Mouse (Mus musculus): ENCODE measurements around the gene Olfr715b. TPM values are rescaled to one million over a fixed set of nuclear protein-coding genes. Genes with fewer than 3 reads are reported as not detected.
"Not testable (repeated sequence)": the region's sequence is repeated elsewhere in the genome, so short reads cannot be mapped to it uniquely, and the experiment has no call there.

Olfr715b gene
- not detected in 2 replicates for total RNA-seq (2015; ENCODE audit: low replicate concordance)
- not detected in 2 replicates for total RNA-seq (2017; ENCODE audit: low replicate concordance)

- ATAC-seq (replicated peaks; ENCODE audit: low FRiP score, poor library complexity, severe bottlenecking), result not testable (repeated sequence)
Measured at GRCm38 (mm10) chr7:107110269-107110668, at the start of gene Olfr715b. Gene Olfr715b (minus strand): TSS chr7:107110369.

GRCm38 (mm10) chr7:107138027-107138426 is 27.9 kb upstream of the Olfr715b start, which contains the start of gene Olfr716:
Gene Olfr716 (plus strand): TSS chr7:107138327.
- ATAC-seq (replicated peaks; ENCODE audit: low FRiP score, poor library complexity, severe bottlenecking), result not testable (repeated sequence)

DNA sequence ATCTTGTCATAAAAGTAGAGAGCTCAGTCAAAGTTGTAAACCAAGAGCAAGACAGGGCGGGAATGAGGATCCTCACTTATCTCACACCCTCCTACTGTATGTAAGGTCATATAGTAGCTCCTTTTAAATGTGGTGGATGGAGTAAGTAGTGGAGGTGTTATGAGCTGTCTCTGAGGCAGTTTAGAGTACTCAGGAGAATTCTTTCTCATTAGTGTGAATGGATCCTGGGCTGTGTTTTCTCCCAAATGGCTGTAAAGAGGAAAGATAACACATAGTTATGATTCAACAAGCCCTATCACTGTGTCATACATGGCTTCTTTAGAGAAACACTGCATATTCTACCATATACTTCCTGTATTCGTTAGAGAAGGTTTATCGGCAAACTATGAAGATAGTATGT is 20.8 kb upstream of the Olfr715b start, which contains the start of gene Olfr715:
Gene Olfr715, minus strand, starts transcription at position 101 of the 400 bp plus-strand sequence.
- not testable (repeated sequence) for ATAC-seq (replicated peaks; ENCODE audit: low FRiP score, poor library complexity, severe bottlenecking)

- no peak for ATAC-seq (replicated peaks; ENCODE audit: low FRiP score, poor library complexity, severe bottlenecking)
Measured at GRCm38 (mm10) chr7:107092920-107093319, 17.2 kb downstream of the Olfr715b start, which contains the start of gene Olfr17. Gene Olfr17 (plus strand): TSS chr7:107093220.

- ATAC-seq (replicated peaks; ENCODE audit: low FRiP score, poor library complexity, severe bottlenecking), result no peak
Measured at GRCm38 (mm10) chr7:107070681-107071080, 39.5 kb downstream of the Olfr715b start, which contains the start of gene Olfr714. Gene Olfr714 (plus strand): TSS chr7:107070981.

Other genes starting within 250 kb of the Olfr715b start
- not detected in 2 replicates for gene Olfr704, start 247.2 kb downstream of the Olfr715b start, total RNA-seq (2015; ENCODE audit: low replicate concordance)
- not detected in 2 replicates for gene Olfr704, start 247.2 kb downstream of the Olfr715b start, total RNA-seq (2017; ENCODE audit: low replicate concordance)
- gene Olfr705, start 233.5 kb downstream of the Olfr715b start, total RNA-seq (2015; ENCODE audit: low replicate concordance), result not detected in 2 replicates
- gene Olfr705, start 233.5 kb downstream of the Olfr715b start, total RNA-seq (2017; ENCODE audit: low replicate concordance), result not detected in 2 replicates
- not detected in 2 replicates for gene Olfr706, start 222.2 kb downstream of the Olfr715b start, total RNA-seq (2015; ENCODE audit: low replicate concordance)
- not detected in 2 replicates for gene Olfr706, start 222.2 kb downstream of the Olfr715b start, total RNA-seq (2017; ENCODE audit: low replicate concordance)
- gene Olfr707, start 209.1 kb downstream of the Olfr715b start, total RNA-seq (2015; ENCODE audit: low replicate concordance), result not detected in 2 replicates
- not detected in 2 replicates for gene Olfr707, start 209.1 kb downstream of the Olfr715b start, total RNA-seq (2017; ENCODE audit: low replicate concordance)
- gene Olfr1532-ps1, start 202.4 kb downstream of the Olfr715b start, total RNA-seq (2015; ENCODE audit: low replicate concordance), result not detected in 2 replicates
- gene Olfr1532-ps1, start 202.4 kb downstream of the Olfr715b start, total RNA-seq (2017; ENCODE audit: low replicate concordance), result not detected in 2 replicates
- gene Olfr709-ps1, start 178.2 kb downstream of the Olfr715b start, total RNA-seq (2015; ENCODE audit: low replicate concordance), result not detected in 2 replicates
- gene Olfr709-ps1, start 178.2 kb downstream of the Olfr715b start, total RNA-seq (2017; ENCODE audit: low replicate concordance), result not detected in 2 replicates
- gene Olfr710, start 162.1 kb downstream of the Olfr715b start, total RNA-seq (2015; ENCODE audit: low replicate concordance), result not detected in 2 replicates
- gene Olfr710, start 162.1 kb downstream of the Olfr715b start, total RNA-seq (2017; ENCODE audit: low replicate concordance), result not detected in 2 replicates
- not detected in 2 replicates for gene Olfr6, start 146.4 kb downstream of the Olfr715b start, total RNA-seq (2015; ENCODE audit: low replicate concordance)
- not detected in 2 replicates for gene Olfr6, start 146.4 kb downstream of the Olfr715b start, total RNA-seq (2017; ENCODE audit: low replicate concordance)
- not detected in 2 replicates for gene Olfr711, start 134.9 kb downstream of the Olfr715b start, total RNA-seq (2015; ENCODE audit: low replicate concordance)
- 0.38 TPM in 1 of 2 replicates, not detected in the other for gene Olfr711, start 134.9 kb downstream of the Olfr715b start, total RNA-seq (2017; ENCODE audit: low replicate concordance)
- not detected in 2 replicates for gene Olfr2, start 104.3 kb downstream of the Olfr715b start, total RNA-seq (2015; ENCODE audit: low replicate concordance)
- not detected in 2 replicates for gene Olfr2, start 104.3 kb downstream of the Olfr715b start, total RNA-seq (2017; ENCODE audit: low replicate concordance)
- gene Olfr713, start 79.2 kb downstream of the Olfr715b start, total RNA-seq (2015; ENCODE audit: low replicate concordance), result not detected in 2 replicates
- gene Olfr713, start 79.2 kb downstream of the Olfr715b start, total RNA-seq (2017; ENCODE audit: low replicate concordance), result not detected in 2 replicates
- gene Olfr714, start 39.4 kb downstream of the Olfr715b start, total RNA-seq (2015; ENCODE audit: low replicate concordance), result not detected in 2 replicates
- not detected in 2 replicates for gene Olfr714, start 39.4 kb downstream of the Olfr715b start, total RNA-seq (2017; ENCODE audit: low replicate concordance)
- gene Olfr17, start 17.1 kb downstream of the Olfr715b start, total RNA-seq (2015; ENCODE audit: low replicate concordance), result not detected in 2 replicates
- not detected in 2 replicates for gene Olfr17, start 17.1 kb downstream of the Olfr715b start, total RNA-seq (2017; ENCODE audit: low replicate concordance)
- gene Olfr715, start 20.7 kb upstream of the Olfr715b start, total RNA-seq (2015; ENCODE audit: low replicate concordance), result not detected in 2 replicates
- gene Olfr715, start 20.7 kb upstream of the Olfr715b start, total RNA-seq (2017; ENCODE audit: low replicate concordance), result not detected in 2 replicates
- not detected in 2 replicates for gene Olfr716, start 28.0 kb upstream of the Olfr715b start, total RNA-seq (2015; ENCODE audit: low replicate concordance)
- not detected in 2 replicates for gene Olfr716, start 28.0 kb upstream of the Olfr715b start, total RNA-seq (2017; ENCODE audit: low replicate concordance)
- not detected in 2 replicates for gene Nlrp14, start 56.6 kb upstream of the Olfr715b start, total RNA-seq (2015; ENCODE audit: low replicate concordance)
- not detected in 2 replicates for gene Nlrp14, start 56.6 kb upstream of the Olfr715b start, total RNA-seq (2017; ENCODE audit: low replicate concordance)
- not detected in 2 replicates for gene Rbmxl2, start 99.1 kb upstream of the Olfr715b start, total RNA-seq (2015; ENCODE audit: low replicate concordance)
- gene Rbmxl2, start 99.1 kb upstream of the Olfr715b start, total RNA-seq (2017; ENCODE audit: low replicate concordance), result not detected in 2 replicates

Data from erythroid progenitor cell, adult 5-6 weeks (primary cell).